Mouse (Mus musculus) G1E (cell line): ENCODE measurements around the gene Lepr.

ENCODE experiments used
- CTCF ChIP-seq: IDR thresholded peaks from 2 replicates; pipeline ENCODE4 v1.5.1; 2012; ENCODE audit warnings: low read depth, low read length, inconsistent platforms, mixed read lengths
- GATA1 ChIP-seq: IDR thresholded peaks from 2 replicates; pipeline ENCODE4 v1.6.1; 2012; ENCODE audit warnings: borderline replicate concordance, low read length, inconsistent platforms, mixed read lengths
- GATA2 ChIP-seq: IDR thresholded peaks from 2 replicates; pipeline ENCODE4 v1.6.1; 2012; ENCODE audit warnings: low read depth, low read length, inconsistent platforms, borderline replicate concordance
- POLR2AphosphoS5 ChIP-seq: IDR thresholded peaks from 2 replicates; pipeline ENCODE4 v1.6.1; 2012; ENCODE audit warnings: low read depth, low read length, inconsistent platforms; ENCODE audit not compliant: insufficient replicate concordance
- TAL1 ChIP-seq: conservative IDR thresholded peaks from 2 replicates; pipeline ENCODE4 v1.6.1; 2012; ENCODE audit warnings: low read depth, low read length, inconsistent platforms, mixed read lengths

GRCm38 (mm10) chr4:101745534-101745933 is 28.3 kb downstream of the Lepr start:
- TF ChIP-seq CTCF (no peak), GATA1 (no peak), TAL1 (no peak), POLR2AphosphoS5 (no peak), GATA2 (no peak)
